Comparison of ENCODE assay signal across 8 mouse cellular contexts in genomic region chr2:30123729-30124471, GRCm38 (mm10). TPM values are rescaled to one million over a fixed set of nuclear protein-coding genes. Genes with fewer than 3 reads are reported as not detected.
A peak's percentile ranks its signal among the peaks of the same experiment; 100 is the strongest.
DNase-seq lines count a peak whose midpoint lies in the region; ATAC-seq and TF ChIP-seq lines count a peak whose summit lies in the region.

No protein-coding gene starts in this region.

- no peak for TF ChIP-seq CTCF in E14TG2a.4 (conservative IDR thresholded peaks at IDR 0.05; ENCODE audit: low read length)
- no peak for TF ChIP-seq CTCF in cortical plate, adult 2 months (IDR thresholded peaks at IDR 0.05; ENCODE audit: extremely low read depth, insufficient read depth, low read length)

- H3K4me1 ChIP-seq in heart, embryonic 13.5 days, result peaks cover 17% of the 10 kb centered on the region
- peaks cover 54% of the 10 kb centered on the region for H3K4me1 ChIP-seq in E14TG2a.4 (replicated peaks; ENCODE audit: low read depth, low read length)
- H3K4me1 ChIP-seq in cortical plate, adult 2 months (ENCODE audit: control insufficient read depth, insufficient read depth, low read length), result peaks cover 14% of the 10 kb centered on the region
- H3K4me1 ChIP-seq in hindbrain, embryonic 13.5 days (replicated peaks), result peaks cover 52% of the 10 kb centered on the region

- H3K27me3 ChIP-seq in heart, embryonic 13.5 days (replicated peaks), result no peaks in the 10 kb centered on the region
- no peaks in the 10 kb centered on the region for H3K27me3 ChIP-seq in E14TG2a.4 (ENCODE audit: insufficient read depth, low read length)
- H3K27me3 ChIP-seq in hindbrain, embryonic 13.5 days, result no peaks in the 10 kb centered on the region

- H3K9ac ChIP-seq in heart, embryonic 13.5 days, result peak overlapping the region; percentile 96
- peak overlapping the region; percentile 87 for H3K9ac ChIP-seq in hindbrain, embryonic 13.5 days

- peaks cover 8% of the 10 kb centered on the region; the same call in 1 of the 2 replicates for H3K36me3 ChIP-seq in heart, embryonic 13.5 days
- H3K36me3 ChIP-seq in E14TG2a.4 (ENCODE audit: insufficient read depth, low read length), result peaks cover 17% of the 10 kb centered on the region
- peaks cover 13% of the 10 kb centered on the region for H3K36me3 ChIP-seq in hindbrain, embryonic 13.5 days

- DNase-seq in heart, postnatal 10 days, result no peak
- no peak for DNase-seq in T-cell, adult 2 months (ENCODE audit: low spot score)
- no peak for DNase-seq in kidney, postnatal 36 days

- ATAC-seq in heart, embryonic 13.5 days (ENCODE audit: extremely low read depth, insufficient number of reproducible peaks, low FRiP score, low TSS enrichment), result peak; percentile 30; the same call in 1 of the 2 replicates
- ATAC-seq in hindbrain, embryonic 13.5 days (ENCODE audit: low FRiP score), result peak; percentile 67
- ATAC-seq in megakaryocyte-erythroid progenitor cell, adult 5-6 weeks (replicated peaks; ENCODE audit: low FRiP score, low TSS enrichment, poor library complexity, severe bottlenecking), result peak; percentile 10; the same call in 1 of the 2 replicates

- intact Hi-C loops in heart, postnatal 10 days (cut with DNase I), result loop anchor here (1.0 kb wide), 1 partner anchor 9 kb away; the partner anchor contains the start of gene Tbc1d13

- H3K4me3 ChIP-seq in heart, embryonic 13.5 days, result peak overlapping the region; percentile 89
- H3K4me3 ChIP-seq in E14TG2a.4 (replicated peaks; ENCODE audit: low read length), result peak overlapping the region; percentile 87
- H3K4me3 ChIP-seq in cortical plate, adult 2 months (ENCODE audit: insufficient read depth, low read length), result peak overlapping the region; percentile 80
- peak overlapping the region; percentile 70 for H3K4me3 ChIP-seq in hindbrain, embryonic 13.5 days

- 2% methylated on average over 36 of the region's 44 CpGs for WGBS in heart, embryonic 13.5 days
- 1% methylated on average over 44 of the region's 44 CpGs for WGBS in hindbrain, embryonic 13.5 days

- H3K4me2 ChIP-seq in heart, embryonic 13.5 days, result peak overlapping the region; percentile 82
- H3K4me2 ChIP-seq in hindbrain, embryonic 13.5 days, result peak overlapping the region; percentile 93

- no peaks in the 10 kb centered on the region for H3K9me3 ChIP-seq in heart, embryonic 13.5 days
- no peaks in the 10 kb centered on the region; the same call in 1 of the 2 replicates for H3K9me3 ChIP-seq in E14TG2a.4 (ENCODE audit: low read length)
- H3K9me3 ChIP-seq in hindbrain, embryonic 13.5 days, result no peaks in the 10 kb centered on the region

- TF ChIP-seq POLR2A in cortical plate, adult 2 months (IDR thresholded peaks at IDR 0.05; ENCODE audit: extremely low read depth, insufficient read depth, low read length), result no peak; the same call in 1 of the 2 replicates

- peak overlapping the region; percentile 90 for H3K27ac ChIP-seq in heart, embryonic 13.5 days (replicated peaks)
- H3K27ac ChIP-seq in cortical plate, adult 2 months (ENCODE audit: insufficient read depth, low read length), result peak overlapping the region; percentile 95
- peak overlapping the region; percentile 94 for H3K27ac ChIP-seq in hindbrain, embryonic 13.5 days

RNA-seq across cellular contexts. Expression of gene Zer1, which starts 0.5 kb away (rescaled TPM):
- polyA plus RNA-seq in heart, embryonic 13.5 days (2015; fragmentation: Nextera tagmentation; extraction: Ambion mirVana), result 5.6 and 6.3 TPM in 2 replicates
- total RNA-seq in heart, postnatal 10 days (2021), result 10 to 100 TPM; 25.7 to 26.7 TPM
- polyA plus RNA-seq in cortical plate, adult 2 months (2012; rRNA removed), result 155 and 173 TPM in 2 replicates
- 14.1 and 15.2 TPM in 2 replicates for polyA plus RNA-seq in hindbrain, embryonic 13.5 days (2015; fragmentation: Nextera tagmentation; extraction: Ambion mirVana)
- 33.7 and 37.8 TPM in 2 replicates for total RNA-seq in megakaryocyte-erythroid progenitor cell, adult 5-6 weeks (2014; fragmentation: Nextera tagmentation)
- total RNA-seq in megakaryocyte-erythroid progenitor cell, adult 5-6 weeks (2017), result 7.5 and 8.3 TPM in 2 replicates

RNA-seq across cellular contexts. Expression of gene Tbc1d13, which starts 9.6 kb away (rescaled TPM):
- polyA plus RNA-seq in heart, embryonic 13.5 days (2015; fragmentation: Nextera tagmentation; extraction: Ambion mirVana), result 5.1 and 5.5 TPM in 2 replicates
- total RNA-seq in heart, postnatal 10 days (2021), result 10 to 100 TPM; 19.7 to 24.1 TPM
- polyA plus RNA-seq in cortical plate, adult 2 months (2012; rRNA removed), result 43.4 and 43.8 TPM in 2 replicates
- 11.9 and 14.6 TPM in 2 replicates for polyA plus RNA-seq in hindbrain, embryonic 13.5 days (2015; fragmentation: Nextera tagmentation; extraction: Ambion mirVana)
- 39.9 and 48.0 TPM in 2 replicates for total RNA-seq in megakaryocyte-erythroid progenitor cell, adult 5-6 weeks (2014; fragmentation: Nextera tagmentation)
- 22.5 and 36.4 TPM in 2 replicates for total RNA-seq in megakaryocyte-erythroid progenitor cell, adult 5-6 weeks (2017)

RNA-seq across cellular contexts. Expression of gene Zdhhc12, which starts 30.5 kb away (rescaled TPM):
- 36.5 and 45.5 TPM in 2 replicates for polyA plus RNA-seq in heart, embryonic 13.5 days (2015; fragmentation: Nextera tagmentation; extraction: Ambion mirVana)
- total RNA-seq in heart, postnatal 10 days (2021), result 1 to 10 TPM; 7.5 to 7.8 TPM
- 18.9 and 19.5 TPM in 2 replicates for polyA plus RNA-seq in cortical plate, adult 2 months (2012; rRNA removed)
- polyA plus RNA-seq in hindbrain, embryonic 13.5 days (2015; fragmentation: Nextera tagmentation; extraction: Ambion mirVana), result 24.2 TPM in 2 replicates
- 9.6 and 25.4 TPM in 2 replicates for total RNA-seq in megakaryocyte-erythroid progenitor cell, adult 5-6 weeks (2014; fragmentation: Nextera tagmentation)
- 2.9 and 6.5 TPM in 2 replicates for total RNA-seq in megakaryocyte-erythroid progenitor cell, adult 5-6 weeks (2017)

RNA-seq across cellular contexts. Expression of gene Pkn3, which starts 46.4 kb away (rescaled TPM):
- 13.1 and 13.2 TPM in 2 replicates for polyA plus RNA-seq in heart, embryonic 13.5 days (2015; fragmentation: Nextera tagmentation; extraction: Ambion mirVana)
- 10 to 100 TPM; 11.4 to 12.9 TPM for total RNA-seq in heart, postnatal 10 days (2021)
- polyA plus RNA-seq in cortical plate, adult 2 months (2012; rRNA removed), result 2.2 and 2.4 TPM in 2 replicates
- polyA plus RNA-seq in hindbrain, embryonic 13.5 days (2015; fragmentation: Nextera tagmentation; extraction: Ambion mirVana), result 1.9 and 2.3 TPM in 2 replicates
- total RNA-seq in megakaryocyte-erythroid progenitor cell, adult 5-6 weeks (2014; fragmentation: Nextera tagmentation), result 6.9 and 11.7 TPM in 2 replicates
- total RNA-seq in megakaryocyte-erythroid progenitor cell, adult 5-6 weeks (2017), result 2.4 and 3.9 TPM in 2 replicates

RNA-seq across cellular contexts. Expression of gene Endog, which starts 47.4 kb away (rescaled TPM):
- 30.4 and 30.6 TPM in 2 replicates for polyA plus RNA-seq in heart, embryonic 13.5 days (2015; fragmentation: Nextera tagmentation; extraction: Ambion mirVana)
- 10 to 100 TPM; 59.1 to 60.2 TPM for total RNA-seq in heart, postnatal 10 days (2021)
- 32.9 and 33.4 TPM in 2 replicates for polyA plus RNA-seq in cortical plate, adult 2 months (2012; rRNA removed)
- 14.3 and 19.3 TPM in 2 replicates for polyA plus RNA-seq in hindbrain, embryonic 13.5 days (2015; fragmentation: Nextera tagmentation; extraction: Ambion mirVana)
- total RNA-seq in megakaryocyte-erythroid progenitor cell, adult 5-6 weeks (2014; fragmentation: Nextera tagmentation), result 20.8 and 22.3 TPM in 2 replicates
- total RNA-seq in megakaryocyte-erythroid progenitor cell, adult 5-6 weeks (2017), result 1.3 and 6.3 TPM in 2 replicates

Comparison
In these comparisons a context has a peak if more than half of its experiments do, and no peak if none do; other contexts are left out.
1. ATAC-seq: peak in every context shown above with its lines; median percentile 67 in hindbrain, embryonic 13.5 days; 30 in heart, embryonic 13.5 days; 10 in megakaryocyte-erythroid progenitor cell, adult 5-6 weeks.